Mouse (Mus musculus) T-helper 1 cell (primary cell): ENCODE measurements around the gene Met.

Experiments used
- in situ Hi-C: fragments of 300-600 bp; cut with MboI, MseI; formaldehyde crosslinking; loops from one replicate; pipeline ENCODE4 v1.15.1; 2025; ENCODE audit warnings: high pct_unique_total_duplicates

Gene Met

DNA sequence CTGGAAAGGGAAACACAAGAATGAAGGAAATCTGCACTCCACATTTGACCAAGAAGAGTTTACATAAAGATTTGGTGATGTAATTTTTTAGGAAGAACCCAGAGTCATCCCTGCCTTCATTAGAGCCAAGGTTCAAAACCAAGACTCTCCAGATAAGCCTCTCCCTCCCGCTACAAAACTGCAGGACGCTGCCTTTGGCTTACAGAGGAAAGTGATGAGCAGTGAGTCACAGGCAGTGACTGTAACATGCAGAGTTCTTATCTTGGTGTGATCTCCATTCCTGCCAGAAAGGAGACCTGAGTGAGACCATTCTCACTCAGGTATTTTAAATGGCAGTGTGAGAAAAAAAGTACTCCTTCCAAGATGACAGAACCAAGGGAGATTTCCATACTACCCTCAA is 137.9 kb downstream of the Met start:
- in situ Hi-C loops = no loop called here

DNA sequence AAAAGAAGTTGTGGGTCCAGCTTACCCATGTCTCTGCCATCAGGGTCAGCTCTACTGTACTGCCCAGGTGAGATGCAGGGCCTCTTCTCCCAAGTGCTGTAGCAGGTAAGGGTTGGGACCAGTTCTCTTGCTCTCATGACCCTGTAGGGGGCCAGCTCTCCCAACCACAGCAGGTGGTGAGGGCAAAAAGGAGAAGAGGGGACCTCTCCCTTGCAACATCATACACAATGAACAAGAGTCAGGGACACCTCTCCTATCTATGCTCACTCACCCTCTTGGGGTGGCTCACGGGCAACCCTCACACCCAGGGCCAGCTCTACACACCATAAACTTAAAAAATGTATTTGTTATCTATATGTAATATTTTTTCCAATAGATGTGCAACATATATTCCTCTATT is 143.3 kb downstream of the Met start:
- in situ Hi-C loops = no loop called here

DNA sequence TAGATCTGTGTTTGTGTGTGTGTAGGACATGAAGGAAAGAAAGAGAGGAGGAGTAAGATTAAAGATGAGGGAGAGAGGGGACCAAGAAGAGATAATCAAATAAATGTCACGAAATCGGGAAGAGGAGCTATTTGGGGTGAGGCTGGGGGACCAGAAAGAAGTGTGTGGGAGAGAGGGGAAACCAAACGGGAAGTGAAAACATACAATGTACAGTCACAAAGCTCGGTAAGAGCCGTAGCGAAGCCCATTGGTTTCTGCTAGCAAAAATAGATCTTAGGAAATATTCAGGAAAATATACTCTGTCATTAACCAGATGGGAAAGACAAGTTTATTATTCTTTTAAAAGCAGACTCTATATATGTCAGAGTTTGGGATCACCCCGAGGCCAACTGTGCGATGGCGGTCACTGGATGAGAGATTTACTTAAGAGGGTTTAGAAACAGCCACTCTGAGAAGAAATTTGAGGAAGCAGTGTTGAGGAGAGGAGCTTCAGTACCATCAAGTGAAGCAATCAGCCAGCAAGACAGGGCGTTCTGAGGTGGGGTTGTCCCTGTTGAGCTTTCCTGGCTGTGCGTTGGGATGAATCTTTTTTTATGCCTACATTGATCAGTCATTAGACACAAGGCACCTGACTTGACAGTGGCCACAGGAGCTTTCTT is 147.9 kb downstream of the Met start:
- in situ Hi-C loops = no loop called here

DNA sequence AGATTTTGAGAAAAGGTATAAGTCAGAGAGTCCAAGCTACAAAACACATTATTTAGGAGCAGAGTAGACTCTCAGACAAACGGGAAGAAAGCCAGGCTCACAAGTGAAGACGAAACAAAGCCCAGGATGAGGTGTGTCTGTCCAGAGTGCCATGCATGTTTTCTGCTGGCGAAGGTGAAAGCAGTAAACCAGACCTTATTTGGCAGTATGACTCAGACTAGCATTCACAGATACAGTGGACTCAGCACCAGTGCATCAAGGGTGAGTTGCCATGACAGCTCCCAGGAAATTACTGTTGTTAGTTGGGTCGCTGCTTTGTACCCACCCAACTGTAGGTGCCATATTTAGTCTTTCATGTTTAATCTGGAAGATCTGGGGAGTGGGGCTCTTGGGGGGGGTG is 149.1 kb downstream of the Met start:
- in situ Hi-C loops = no loop called here

DNA sequence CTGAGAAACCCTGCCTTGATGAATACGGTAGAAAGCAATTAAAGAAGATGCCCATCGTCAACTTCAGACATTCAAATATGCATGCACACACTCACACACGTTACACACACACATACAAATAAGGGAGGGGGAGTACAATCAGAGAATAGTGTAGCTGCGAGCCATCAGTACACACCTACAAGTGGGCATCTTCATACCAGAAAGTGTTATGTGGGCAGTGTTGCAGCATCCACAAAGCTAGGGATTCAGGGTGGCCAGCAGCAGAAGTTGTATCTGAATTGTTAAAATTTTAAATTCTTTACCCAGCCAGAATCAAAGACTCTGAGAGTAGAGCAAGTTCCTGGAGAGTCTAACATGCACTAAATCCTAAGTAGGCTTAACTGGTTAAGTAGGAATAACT is 157.2 kb downstream of the Met start:
- in situ Hi-C loops = no loop called here

DNA sequence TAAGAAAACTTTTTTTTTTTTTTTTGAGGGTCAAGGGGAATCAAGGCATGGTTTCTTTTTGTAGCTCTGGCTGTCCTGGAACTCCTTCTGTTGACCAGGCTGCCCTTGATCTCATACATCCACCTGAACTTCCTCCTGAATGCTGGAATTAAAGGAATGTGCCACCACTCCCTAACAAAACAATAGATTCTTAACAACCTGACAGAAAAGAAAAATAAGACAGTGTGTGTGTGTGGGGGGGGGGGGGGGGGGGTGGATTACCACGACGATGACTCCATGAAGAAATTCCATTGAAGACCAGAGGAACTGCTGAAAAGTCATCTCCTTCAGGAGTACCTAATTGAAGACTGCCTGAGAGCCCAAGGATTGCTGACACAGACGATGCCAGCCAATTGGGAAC is 157.8 kb downstream of the Met start:
- in situ Hi-C loops = no loop called here
